Mouse (Mus musculus) cerebellum, adult 18-20 months (tissue): ENCODE data around the gene Itm2c.
A peak's percentile ranks its signal among the peaks of the same experiment; 100 is the strongest.

Experiments
- DNase-seq, 2 experiments: peaks; one replicate each; pipeline ENCODE4 v3.0.0; 2021

The Itm2c gene

GRCm38 (mm10) chr1:85934560-85934959 is 40.5 kb downstream of the Itm2c start:
- DNase-seq, result no peak

- peak; percentile 59 to 61 for DNase-seq
Observed at GRCm38 (mm10) chr1:85935148-85935852, 41.2 kb downstream of the Itm2c start.

GRCm38 (mm10) chr1:85936265-85936664 is 42.2 kb downstream of the Itm2c start:
- DNase-seq, result no peak

GRCm38 (mm10) chr1:85937323-85937722 is 43.2 kb downstream of the Itm2c start:
- no peak for DNase-seq

- DNase-seq, result no peak
Observed at GRCm38 (mm10) chr1:85942318-85942717, 48.2 kb downstream of the Itm2c start.

- DNase-seq, result no peak
Observed at GRCm38 (mm10) chr1:85949085-85949684, 55.1 kb downstream of the Itm2c start.

- DNase-seq, result no peak
Observed at GRCm38 (mm10) chr1:85955150-85955549, 61.1 kb downstream of the Itm2c start.

- no peak for DNase-seq
Observed at GRCm38 (mm10) chr1:85957290-85957689, 63.2 kb downstream of the Itm2c start.

GRCm38 (mm10) chr1:85957942-85958619 is 64.0 kb downstream of the Itm2c start:
- no peak for DNase-seq
